In the genomic region with DNA sequence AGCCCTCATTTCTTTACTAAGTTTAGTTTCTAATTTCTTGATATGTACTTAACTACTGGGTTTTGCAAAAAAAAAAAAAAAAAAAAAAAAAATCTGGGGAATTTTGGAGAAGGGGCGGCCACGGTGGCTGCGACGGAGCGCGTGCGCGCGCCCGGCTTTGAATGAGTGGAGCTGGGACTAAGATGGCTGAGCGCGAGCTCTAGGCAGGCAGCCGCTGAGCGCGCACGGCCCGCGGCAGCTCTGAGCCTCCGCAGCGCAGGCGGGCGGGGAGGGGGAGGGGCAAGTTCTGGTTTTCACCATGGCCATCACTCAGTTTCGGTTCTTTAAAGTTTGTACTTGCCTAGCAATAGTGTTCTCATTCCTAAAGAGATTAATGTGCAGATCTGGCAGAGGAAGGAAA, we compare ENCODE assay signal across 8 mouse cellular contexts.
DNase-seq lines count a peak whose midpoint lies in the region; ATAC-seq and TF ChIP-seq lines count a peak whose summit lies in the region.

No protein-coding gene starts in this region.

- peak overlapping the region; percentile 19; the same call in 1 of the 2 replicates for H3K9ac ChIP-seq in embryonic facial prominence, embryonic 14.5 days (ENCODE audit: low read depth, low read length)
- H3K9ac ChIP-seq in heart, adult 2 months (ENCODE audit: low read depth, low read length) = no peak overlapping the region
- 0 out of 2 replicates have a peak overlapping the region, but pooled peaks have one; percentile 31 for H3K9ac ChIP-seq in limb, embryonic 13.5 days
- H3K9ac ChIP-seq in midbrain, embryonic 13.5 days (replicated peaks) = no peak overlapping the region; the same call in 1 of the 2 replicates

- peak overlapping the region; percentile 49 for H3K4me2 ChIP-seq in embryonic facial prominence, embryonic 14.5 days (ENCODE audit: low read depth, low read length)
- peak overlapping the region; percentile 54 for H3K4me2 ChIP-seq in limb, embryonic 13.5 days (replicated peaks)
- H3K4me2 ChIP-seq in midbrain, embryonic 13.5 days (replicated peaks) = peak overlapping the region; percentile 42

- no peak for TF ChIP-seq POLR2A in heart, adult 2 months (IDR thresholded peaks at IDR 0.05; ENCODE audit: insufficient read depth, low read depth, low read length)
- TF ChIP-seq POLR2A in spleen, adult 2 months (IDR thresholded peaks at IDR 0.05; ENCODE audit: low read depth, low read length) = no peak

- no peaks in the 10 kb centered on the region for H3K36me3 ChIP-seq in embryonic facial prominence, embryonic 14.5 days (ENCODE audit: control insufficient read depth, insufficient read depth, low read length)
- no peaks in the 10 kb centered on the region for H3K36me3 ChIP-seq in heart, adult 2 months (ENCODE audit: control insufficient read depth, insufficient read depth, low read length)
- H3K36me3 ChIP-seq in limb, embryonic 13.5 days = no peaks in the 10 kb centered on the region
- no peaks in the 10 kb centered on the region for H3K36me3 ChIP-seq in midbrain, embryonic 13.5 days
- H3K36me3 ChIP-seq in spleen, adult 2 months (ENCODE audit: control insufficient read depth, insufficient read depth, low read length) = no peaks in the 10 kb centered on the region

- DNase-seq in layer of hippocampus, adult 11-12 months (ENCODE audit: low spot score) = peak; percentile 72
- no peak for DNase-seq in layer of hippocampus, adult 9-10 months (ENCODE audit: low spot score)
- peak; percentile 91 for DNase-seq in embryonic facial prominence, embryonic 14.5 days (ENCODE audit: low spot score)
- peak; percentile 74 to 80 for DNase-seq in heart, adult 2 months
- peak; percentile 71 for DNase-seq in kidney, adult 18-20 months
- DNase-seq in spleen, adult 2 months (ENCODE audit: low read depth in 1 of 2, low spot score in 2 of 2) = peak; percentile 58 to 74

- no peaks in the 10 kb centered on the region for H3K4me1 ChIP-seq in embryonic facial prominence, embryonic 14.5 days (ENCODE audit: control insufficient read depth, insufficient read depth, low read length)
- no peaks in the 10 kb centered on the region for H3K4me1 ChIP-seq in heart, adult 2 months (ENCODE audit: control insufficient read depth, insufficient read depth, low read length)
- H3K4me1 ChIP-seq in limb, embryonic 13.5 days = peaks cover 7% of the 10 kb centered on the region
- peaks cover 21% of the 10 kb centered on the region for H3K4me1 ChIP-seq in midbrain, embryonic 13.5 days (replicated peaks)
- H3K4me1 ChIP-seq in spleen, adult 2 months (ENCODE audit: control insufficient read depth, insufficient read depth, insufficient read length) = peaks cover 2% of the 10 kb centered on the region; the same call in 1 of the 2 replicates

- intact Hi-C loops in heart, adult 2 months (cut with DNase I) = loop anchor here (5.0 kb wide), 1 partner anchor 37 kb away; no protein-coding TSS in a partner anchor

- peak overlapping the region; percentile 44; the same call in 1 of the 2 replicates for H3K27ac ChIP-seq in embryonic facial prominence, embryonic 14.5 days (replicated peaks; ENCODE audit: low read depth, low read length)
- peak overlapping the region; percentile 24; the same call in 1 of the 2 replicates for H3K27ac ChIP-seq in heart, adult 2 months
- H3K27ac ChIP-seq in limb, embryonic 13.5 days = no peak overlapping the region
- no peak overlapping the region for H3K27ac ChIP-seq in midbrain, embryonic 13.5 days
- H3K27ac ChIP-seq in spleen, adult 2 months (ENCODE audit: insufficient read depth, low read length) = no peak overlapping the region

- peak; percentile 79; the same call in 1 of the 2 replicates for ATAC-seq in embryonic facial prominence, embryonic 14.5 days (ENCODE audit: low read depth)
- peak; percentile 84; the same call in 1 of the 2 replicates for ATAC-seq in limb, embryonic 13.5 days (ENCODE audit: low FRiP score, low read depth)
- ATAC-seq in midbrain, embryonic 13.5 days = peak; percentile 53; the same call in 1 of the 2 replicates

- TF ChIP-seq EP300 in heart, adult 2 months (IDR thresholded peaks at IDR 0.05; ENCODE audit: insufficient read depth, low read depth, low read length) = no peak

- TF ChIP-seq CTCF in heart, adult 2 months (IDR thresholded peaks at IDR 0.05) = no peak
- TF ChIP-seq CTCF in spleen, adult 2 months (IDR thresholded peaks at IDR 0.05; ENCODE audit: extremely low read depth, insufficient read depth, insufficient read length, insufficient replicate concordance) = no peak

- WGBS in embryonic facial prominence, embryonic 14.5 days = 18% methylated on average over 22 of the region's 23 CpGs
- WGBS in heart, adult 2 months = 5% methylated on average over 23 of the region's 23 CpGs
- WGBS in limb, embryonic 13.5 days = 2% methylated on average over 23 of the region's 23 CpGs
- WGBS in midbrain, embryonic 13.5 days = 2% methylated on average over 20 of the region's 23 CpGs
- WGBS in spleen, adult 2 months = under 1% methylated on average over 23 of the region's 23 CpGs

- peak overlapping the region; percentile 20 for H3K4me3 ChIP-seq in embryonic facial prominence, embryonic 14.5 days (ENCODE audit: low read depth, low read length)
- peak overlapping the region; percentile 37 for H3K4me3 ChIP-seq in heart, adult 2 months
- H3K4me3 ChIP-seq in limb, embryonic 13.5 days = peak overlapping the region; percentile 27
- peak overlapping the region; percentile 9; the same call in 1 of the 2 replicates for H3K4me3 ChIP-seq in midbrain, embryonic 13.5 days (replicated peaks)
- peak overlapping the region; percentile 45 for H3K4me3 ChIP-seq in spleen, adult 2 months (ENCODE audit: extremely low read depth, insufficient read depth, insufficient read length)

- no peaks in the 10 kb centered on the region for H3K9me3 ChIP-seq in embryonic facial prominence, embryonic 14.5 days (ENCODE audit: control insufficient read depth, low read length)
- no peaks in the 10 kb centered on the region for H3K9me3 ChIP-seq in limb, embryonic 13.5 days
- H3K9me3 ChIP-seq in midbrain, embryonic 13.5 days = no peaks in the 10 kb centered on the region

- H3K27me3 ChIP-seq in embryonic facial prominence, embryonic 14.5 days (replicated peaks; ENCODE audit: control insufficient read depth, insufficient read depth, low read length) = no peaks in the 10 kb centered on the region
- no peaks in the 10 kb centered on the region for H3K27me3 ChIP-seq in heart, adult 2 months (ENCODE audit: control insufficient read depth, insufficient read depth, low read length)
- H3K27me3 ChIP-seq in limb, embryonic 13.5 days = no peaks in the 10 kb centered on the region
- H3K27me3 ChIP-seq in midbrain, embryonic 13.5 days = no peaks in the 10 kb centered on the region
- H3K27me3 ChIP-seq in spleen, adult 2 months (ENCODE audit: control insufficient read depth, insufficient read depth, low read length) = no peaks in the 10 kb centered on the region

- H3K79me2 ChIP-seq in heart, adult 2 months (replicated peaks; ENCODE audit: control insufficient read depth, insufficient read depth, low read length) = no peaks in the 10 kb centered on the region

Comparison
In these comparisons a context has a peak if more than half of its experiments do, and no peak if none do; other contexts are left out.
1. H3K27ac ChIP-seq: peak in embryonic facial prominence, embryonic 14.5 days (single experiment) and heart, adult 2 months (single experiment); none in limb, embryonic 13.5 days (single experiment), midbrain, embryonic 13.5 days (single experiment) and spleen, adult 2 months (single experiment).
2. H3K9ac ChIP-seq: peak in embryonic facial prominence, embryonic 14.5 days (single experiment) and limb, embryonic 13.5 days (single experiment); none in heart, adult 2 months (single experiment) and midbrain, embryonic 13.5 days (single experiment).
3. Peak in every context shown above with its lines, with median percentiles within 50 percentile points of each other: ATAC-seq, H3K4me2 ChIP-seq and H3K4me3 ChIP-seq.